Mouse (Mus musculus): Measurements from ENCODE around the gene Hdac1. TPM values are rescaled to one million over a fixed set of nuclear protein-coding genes. Genes with fewer than 3 reads are reported as not detected.

Gene Hdac1
- polyA plus RNA-seq, 1 experiment = 110 TPM

- DNase-seq (ENCODE audit: low read depth) = no peak
- TF ChIP-seq CTCF (IDR thresholded peaks at IDR 0.05; ENCODE audit: borderline replicate concordance, extremely low read depth, insufficient read depth, insufficient read length) (no peak), POLR2A (IDR thresholded peaks at IDR 0.05; ENCODE audit: borderline replicate concordance, extremely low read depth, insufficient read depth, insufficient read length, poor library complexity, severe bottlenecking) (no peak)
Measured at GRCm38 (mm10) chr4:129575171-129575844, 32.8 kb upstream of the Hdac1 start.

GRCm38 (mm10) chr4:129573430-129573829, 30.9 kb upstream of the Hdac1 start, which contains the start of gene Lck:
Lck (minus strand) TSS chr4:129573641.
- TF ChIP-seq CTCF (IDR thresholded peaks at IDR 0.05; ENCODE audit: borderline replicate concordance, extremely low read depth, insufficient read depth, insufficient read length) (no peak), POLR2A (IDR thresholded peaks at IDR 0.05; ENCODE audit: borderline replicate concordance, extremely low read depth, insufficient read depth, insufficient read length, poor library complexity, severe bottlenecking) (no peak)

DNA sequence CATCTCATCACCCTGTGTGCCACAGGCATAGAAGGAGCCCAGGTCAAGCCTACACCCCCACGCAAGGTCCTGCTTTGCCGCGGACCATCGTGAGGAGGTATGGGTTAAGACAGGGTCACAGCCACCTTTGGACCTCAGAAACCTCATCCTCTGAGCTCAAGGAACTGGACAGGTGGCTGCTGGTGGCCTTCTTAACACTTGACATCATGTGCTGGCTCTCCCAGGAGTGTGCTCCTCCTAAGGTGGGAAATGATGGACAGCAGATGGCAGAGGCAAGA, 30.5 kb upstream of the Hdac1 start:
- TF ChIP-seq CTCF (IDR thresholded peaks at IDR 0.05; ENCODE audit: borderline replicate concordance, extremely low read depth, insufficient read depth, insufficient read length) (no peak), POLR2A (IDR thresholded peaks at IDR 0.05; ENCODE audit: borderline replicate concordance, extremely low read depth, insufficient read depth, insufficient read length, poor library complexity, severe bottlenecking) (no peak)
- DNase-seq (ENCODE audit: low read depth) = no peak

More at GRCm38 (mm10) chr4:129573430-129573829, 30.9 kb upstream of the Hdac1 start, which contains the start of gene Lck:
- DNase-seq (ENCODE audit: low read depth) = no peak

DNA sequence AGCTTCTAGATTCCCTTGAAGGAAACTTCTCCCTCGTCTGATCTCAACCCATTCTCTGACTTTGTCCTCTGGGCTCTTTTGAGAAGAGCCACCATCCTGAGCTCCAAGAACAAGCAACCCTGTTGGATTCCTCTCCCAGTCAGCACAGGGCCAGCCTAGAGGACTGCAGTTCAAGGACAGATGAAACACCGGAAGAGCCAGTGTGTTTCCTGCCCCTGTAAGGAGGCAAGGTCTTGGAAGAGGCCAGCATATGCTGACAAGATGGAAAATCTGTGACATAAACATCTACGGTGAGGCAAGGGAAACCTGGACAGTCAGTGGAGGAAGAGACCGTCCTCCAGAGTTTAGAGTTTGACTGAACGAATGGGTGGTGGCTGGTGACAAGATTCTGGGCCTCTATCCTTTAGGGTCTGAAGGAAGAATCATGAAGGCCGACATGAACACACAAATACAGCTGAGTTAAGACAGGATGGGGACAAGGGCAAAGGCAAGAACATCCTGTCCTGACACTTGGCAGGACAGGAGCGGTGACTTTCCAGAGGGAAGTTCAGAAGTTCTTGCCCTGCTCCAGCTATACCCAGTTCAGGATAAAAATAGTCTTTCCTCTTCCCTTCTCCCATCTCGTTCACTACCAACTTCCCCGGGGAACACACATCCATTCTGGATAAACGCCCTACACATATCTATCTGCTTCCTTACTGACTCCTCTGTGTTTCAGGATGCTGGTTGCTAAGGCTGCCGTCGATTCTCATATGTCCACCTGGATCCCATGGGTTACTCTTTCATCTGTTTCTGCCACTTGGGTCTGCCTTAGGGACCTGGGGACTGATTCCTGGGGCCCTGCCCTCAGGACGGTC, 30.0 kb upstream of the Hdac1 start:
- no peak for DNase-seq (ENCODE audit: low read depth)

DNA sequence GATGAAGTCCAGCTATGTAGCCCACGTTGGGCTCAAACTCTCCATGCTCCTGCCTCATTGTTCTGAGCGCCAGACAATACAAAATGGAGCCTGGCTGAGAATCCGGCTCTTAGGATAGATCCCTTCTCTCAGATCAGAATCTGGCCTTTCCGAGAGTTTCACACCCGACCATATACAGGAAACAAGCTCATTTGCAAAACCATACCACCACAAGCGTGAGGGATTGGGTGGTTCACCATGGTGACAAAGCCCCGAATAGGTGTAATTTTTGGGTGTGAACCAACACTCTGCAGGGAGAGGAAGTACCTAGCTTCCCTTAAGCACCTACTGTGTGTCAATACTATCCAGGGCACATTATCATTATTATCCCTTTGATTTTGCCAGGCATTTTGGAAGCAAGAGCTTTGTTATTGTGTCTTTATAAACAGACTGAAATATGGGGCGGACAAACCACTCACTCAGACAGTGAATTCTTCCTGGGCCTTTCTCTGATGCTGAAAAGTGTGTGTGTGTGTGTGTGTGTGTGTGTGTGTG, 29.1 kb upstream of the Hdac1 start:
- TF ChIP-seq POLR2A (IDR thresholded peaks at IDR 0.05; ENCODE audit: borderline replicate concordance, extremely low read depth, insufficient read depth, insufficient read length, poor library complexity, severe bottlenecking) = no peak
- TF ChIP-seq CTCF (IDR thresholded peaks at IDR 0.05; ENCODE audit: borderline replicate concordance, extremely low read depth, insufficient read depth, insufficient read length) = no peak
- no peak for DNase-seq (ENCODE audit: low read depth)

More for the DNA sequence above, 30.0 kb upstream of the Hdac1 start:
- TF ChIP-seq POLR2A (IDR thresholded peaks at IDR 0.05; ENCODE audit: borderline replicate concordance, extremely low read depth, insufficient read depth, insufficient read length, poor library complexity, severe bottlenecking) (no peak), CTCF (IDR thresholded peaks at IDR 0.05; ENCODE audit: borderline replicate concordance, extremely low read depth, insufficient read depth, insufficient read length) (no peak)

- DNase-seq (ENCODE audit: low read depth) = no peak
- TF ChIP-seq POLR2A (IDR thresholded peaks at IDR 0.05; ENCODE audit: borderline replicate concordance, extremely low read depth, insufficient read depth, insufficient read length, poor library complexity, severe bottlenecking) (no peak), CTCF (IDR thresholded peaks at IDR 0.05; ENCODE audit: borderline replicate concordance, extremely low read depth, insufficient read depth, insufficient read length) (no peak)
Measured at GRCm38 (mm10) chr4:129570028-129570427, 27.5 kb upstream of the Hdac1 start.

DNA sequence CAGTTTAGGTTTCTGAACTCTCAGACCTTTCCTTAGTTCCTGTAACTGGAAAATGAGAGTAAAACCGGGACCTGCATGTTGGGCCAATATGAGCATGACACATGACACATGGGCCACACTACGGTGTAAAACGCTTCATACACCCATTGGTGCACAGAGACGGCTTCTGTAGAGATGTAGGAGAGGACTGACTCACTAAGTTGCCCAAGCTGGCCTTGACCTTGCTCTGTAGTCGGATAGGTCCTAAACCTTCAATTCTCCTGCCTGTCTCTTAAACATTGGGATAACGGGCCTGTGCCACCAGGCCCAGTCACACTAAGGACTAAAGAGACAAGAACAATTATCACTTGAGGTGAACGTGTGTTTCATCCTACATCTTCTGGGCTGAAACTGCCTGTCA, 25.9 kb upstream of the Hdac1 start:
- no peak for DNase-seq (ENCODE audit: low read depth)
- no peak for TF ChIP-seq POLR2A (IDR thresholded peaks at IDR 0.05; ENCODE audit: borderline replicate concordance, extremely low read depth, insufficient read depth, insufficient read length, poor library complexity, severe bottlenecking)

DNA sequence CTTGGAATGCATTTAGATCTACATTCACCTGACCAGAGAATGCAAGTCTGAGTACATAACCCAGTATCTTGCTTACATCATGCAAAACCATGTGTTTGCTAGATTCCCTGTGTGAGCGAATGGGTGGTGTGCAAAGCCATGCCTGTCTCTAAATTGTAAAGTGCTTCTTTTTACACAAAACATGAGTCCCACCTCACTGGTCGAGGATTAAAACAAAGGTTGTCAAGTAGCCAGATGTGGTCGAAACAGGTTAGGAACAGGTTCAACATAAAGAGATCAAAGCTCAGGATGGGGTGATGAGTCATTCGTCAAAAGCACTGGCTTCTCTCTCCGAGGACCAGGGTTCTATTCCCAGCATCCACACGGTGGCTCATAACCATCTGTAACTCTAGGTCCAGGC, 22.6 kb upstream of the Hdac1 start:
- DNase-seq (ENCODE audit: low read depth) = no peak
- TF ChIP-seq CTCF (IDR thresholded peaks at IDR 0.05; ENCODE audit: borderline replicate concordance, extremely low read depth, insufficient read depth, insufficient read length) (no peak), POLR2A (IDR thresholded peaks at IDR 0.05; ENCODE audit: borderline replicate concordance, extremely low read depth, insufficient read depth, insufficient read length, poor library complexity, severe bottlenecking) (no peak)

DNA sequence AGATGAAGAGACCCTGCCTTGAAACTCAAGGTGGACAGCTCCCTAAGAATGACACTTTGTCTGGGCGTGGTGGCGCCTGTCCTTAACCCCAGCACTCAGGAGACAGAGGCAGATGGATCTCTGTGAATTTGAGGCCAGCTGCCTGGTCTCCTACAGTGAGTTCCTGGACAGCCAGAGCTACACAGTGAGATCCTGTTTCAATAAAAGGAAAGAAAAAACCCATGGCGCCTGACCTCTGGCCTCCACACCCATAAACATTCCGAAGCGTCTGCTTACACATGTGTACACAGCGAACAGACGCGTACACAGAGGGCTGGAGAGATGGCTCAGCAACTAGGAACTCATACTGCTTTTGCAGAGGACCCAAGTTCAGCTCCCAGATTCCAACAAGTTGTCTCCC, 21.2 kb upstream of the Hdac1 start:
- DNase-seq (ENCODE audit: low read depth) = no peak
- no peak for TF ChIP-seq CTCF (IDR thresholded peaks at IDR 0.05; ENCODE audit: borderline replicate concordance, extremely low read depth, insufficient read depth, insufficient read length)
- no peak for TF ChIP-seq POLR2A (IDR thresholded peaks at IDR 0.05; ENCODE audit: borderline replicate concordance, extremely low read depth, insufficient read depth, insufficient read length, poor library complexity, severe bottlenecking)

DNA sequence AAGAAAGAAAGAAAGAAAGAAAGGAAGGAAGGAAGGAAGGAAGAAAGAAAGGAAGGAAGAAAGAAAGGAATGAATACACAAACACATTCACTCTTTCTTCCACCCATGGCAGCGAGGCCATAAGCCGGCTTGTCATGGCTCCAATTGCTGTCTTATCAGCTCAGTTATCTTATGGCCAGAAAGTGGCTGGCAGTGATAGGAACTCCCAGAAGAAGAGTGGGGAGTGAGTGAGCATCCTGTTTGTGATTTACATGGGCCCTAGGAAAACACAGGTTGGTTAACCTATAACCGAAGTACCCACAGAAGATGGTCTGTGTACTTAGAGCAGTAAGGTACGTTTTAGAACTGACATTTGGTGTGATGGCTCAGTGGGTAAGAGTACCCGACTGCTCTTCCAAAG, 18.7 kb upstream of the Hdac1 start:
- DNase-seq (ENCODE audit: low read depth) = no peak
- TF ChIP-seq CTCF (IDR thresholded peaks at IDR 0.05; ENCODE audit: borderline replicate concordance, extremely low read depth, insufficient read depth, insufficient read length) = no peak
- TF ChIP-seq POLR2A (IDR thresholded peaks at IDR 0.05; ENCODE audit: borderline replicate concordance, extremely low read depth, insufficient read depth, insufficient read length, poor library complexity, severe bottlenecking) = no peak

- no peak for DNase-seq (ENCODE audit: low read depth)
- TF ChIP-seq POLR2A (IDR thresholded peaks at IDR 0.05; ENCODE audit: borderline replicate concordance, extremely low read depth, insufficient read depth, insufficient read length, poor library complexity, severe bottlenecking) (no peak), CTCF (IDR thresholded peaks at IDR 0.05; ENCODE audit: borderline replicate concordance, extremely low read depth, insufficient read depth, insufficient read length) (no peak)
Measured at GRCm38 (mm10) chr4:129558321-129558955, 15.9 kb upstream of the Hdac1 start.
